Mouse (Mus musculus) left cerebral cortex, adult 18-20 months (tissue): ENCODE results near the gene Olfr1446. TPM values are rescaled to one million over a fixed set of nuclear protein-coding genes. Genes with fewer than 3 reads are reported as not detected.

ENCODE experiments used
- DNase-seq, 2 experiments: peaks; one replicate each; pipeline ENCODE4 v3.0.0; 2021 to 2022; ENCODE audit warnings: low spot score in 2 of 2, mixed read lengths in 1 of 2
- long read RNA-seq, 2 experiments: library from polyadenylated mRNA; stranded (forward); transcript quantifications; one replicate each; pipeline ENCODE4 v2.0.0; 2021
- total RNA-seq, 2 experiments: library from RNA; stranded (reverse); gene quantifications; 2 replicates each; pipeline ENCODE4 v1.2.3; 2021

The Olfr1446 gene
- not detected for total RNA-seq
- long read RNA-seq, experiment 1 = 0 reads
- long read RNA-seq, experiment 2 = 0 reads

GRCm38 (mm10) chr19:12893424-12893823 lies at the start of gene Olfr1446:
Gene Olfr1446, minus strand, starts transcription at chr19:12893524.
- DNase-seq = no peak

GRCm38 (mm10) chr19:12930540-12930939 lies 37.2 kb upstream of the Olfr1446 start, which contains the start of gene Olfr1449:
Gene Olfr1449, plus strand, starts transcription at chr19:12930840.
- no peak for DNase-seq

GRCm38 (mm10) chr19:12924319-12924718 lies 31.0 kb upstream of the Olfr1446 start, which contains the start of gene Olfr1448:
Gene Olfr1448, minus strand, starts transcription at chr19:12924419.
- DNase-seq = no peak

- DNase-seq = no peak
Measured at GRCm38 (mm10) chr19:12903643-12904042, 10.3 kb upstream of the Olfr1446 start, which contains the start of gene Olfr1447. Gene Olfr1447, minus strand, starts transcription at chr19:12903743.

- no peak for DNase-seq
Measured at GRCm38 (mm10) chr19:12883555-12883954, 9.8 kb downstream of the Olfr1446 start, which contains the start of gene Olfr1445. Gene Olfr1445, plus strand, starts transcription at chr19:12883855.

- DNase-seq = no peak
Measured at GRCm38 (mm10) chr19:12856983-12857382, 36.3 kb downstream of the Olfr1446 start, which contains the start of gene Olfr1444. Gene Olfr1444, plus strand, starts transcription at chr19:12857283.

- DNase-seq = no peak
Measured at GRCm38 (mm10) chr19:12846382-12846781, 46.9 kb downstream of the Olfr1446 start, which contains the start of gene Gm5244. Gene Gm5244, plus strand, starts transcription at chr19:12846682.

GRCm38 (mm10) chr19:12838507-12838906 lies 54.8 kb downstream of the Olfr1446 start:
- DNase-seq = no peak

Other genes with a start within 250 kb of the Olfr1446 start
- gene Olfr1442, start 223.1 kb downstream of the Olfr1446 start, total RNA-seq = not detected
- gene Olfr1443, start 215.4 kb downstream of the Olfr1446 start, total RNA-seq = not detected
- gene Keg1, start 197.7 kb downstream of the Olfr1446 start, total RNA-seq = not detected
- gene Cntf, start 127.9 kb downstream of the Olfr1446 start, total RNA-seq = 1 to 10 TPM; 2.9 to 3.1 TPM
- gene Zfp91, start 97.4 kb downstream of the Olfr1446 start, total RNA-seq = 10 to 100 TPM; 88.4 to 89.6 TPM
- gene Lpxn, start 97.3 kb downstream of the Olfr1446 start, total RNA-seq = 1 to 10 TPM; 1.2 to 1.8 TPM
- gene Gm5244, start 46.8 kb downstream of the Olfr1446 start, total RNA-seq = not detected
- not detected for gene Olfr1444, start 36.2 kb downstream of the Olfr1446 start, total RNA-seq
- not detected for gene Olfr1445, start 9.7 kb downstream of the Olfr1446 start, total RNA-seq
- gene Olfr1447, start 10.2 kb upstream of the Olfr1446 start, total RNA-seq = not detected
- not detected for gene Olfr1448, start 30.9 kb upstream of the Olfr1446 start, total RNA-seq
- not detected for gene Olfr1449, start 37.3 kb upstream of the Olfr1446 start, total RNA-seq
- not detected for gene Olfr1450, start 56.7 kb upstream of the Olfr1446 start, total RNA-seq
- not detected for gene Olfr1451, start 101.5 kb upstream of the Olfr1446 start, total RNA-seq
- not detected for gene Olfr1453, start 134.8 kb upstream of the Olfr1446 start, total RNA-seq
- gene Olfr1454, start 167.1 kb upstream of the Olfr1446 start, total RNA-seq = not detected
- gene Olfr1457, start 204.4 kb upstream of the Olfr1446 start, total RNA-seq = not detected
- not detected for gene Olfr1458, start 213.3 kb upstream of the Olfr1446 start, total RNA-seq